Mouse (Mus musculus): ENCODE measurements around the gene Fam216a. TPM values are rescaled to one million over a fixed set of nuclear protein-coding genes. Genes with fewer than 3 reads are reported as not detected.
A peak's percentile ranks its signal among the peaks of the same experiment; 100 is the strongest.
"Not testable (repeated sequence)": the region's sequence is repeated elsewhere in the genome, so short reads cannot be mapped to it uniquely, and the experiment has no call there.

Fam216a gene
- polyA plus RNA-seq, 1 experiment from 2014 or later: 16.9 TPM

DNA sequence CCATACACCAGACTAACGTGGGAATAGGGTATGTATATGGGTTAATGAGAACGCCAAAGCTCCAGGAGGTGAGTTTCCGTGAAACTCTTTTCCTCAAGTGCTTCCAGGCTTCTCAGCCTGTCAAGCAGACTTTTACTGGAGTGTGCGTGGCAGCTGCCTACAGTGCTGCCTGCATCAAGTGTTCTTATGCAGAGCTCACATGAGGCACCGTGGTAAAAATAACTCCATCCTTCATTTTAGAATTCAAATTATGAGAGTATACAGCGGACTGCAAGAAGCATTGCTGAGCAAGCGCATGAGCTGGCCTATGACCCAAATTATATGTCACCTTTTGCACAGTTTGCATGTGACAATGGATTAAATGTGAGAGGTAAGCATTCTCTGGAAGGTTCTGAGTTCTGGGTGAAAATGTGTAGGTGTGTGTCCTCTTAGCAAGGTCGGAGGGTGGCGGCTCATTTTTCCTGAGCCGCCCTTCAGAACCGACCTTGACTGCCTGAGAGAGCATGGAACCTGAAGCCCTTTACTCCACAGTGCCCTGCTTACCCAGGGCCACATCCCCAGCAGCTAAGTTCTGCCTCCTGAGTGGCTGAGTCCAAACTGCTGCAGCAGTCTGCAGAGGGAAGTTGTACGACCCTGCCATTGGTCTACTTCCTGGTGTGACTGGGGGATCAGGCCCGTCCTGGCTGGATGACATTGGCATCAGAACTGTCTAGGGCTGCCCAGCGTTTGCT, 52.5 kb downstream of the Fam216a start:
- Histone ChIP-seq H3K9me3 (replicated peaks) (no peaks in the 10 kb centered on the region), H3K27ac (replicated peaks) (no peak overlapping the region), H3K4me1 (replicated peaks) (peaks cover 11% of the 10 kb centered on the region), H3K9ac (no peak overlapping the region), H3K4me3 (replicated peaks) (no peak overlapping the region), H3K4me2 (no peak overlapping the region), H3K27me3 (no peaks in the 10 kb centered on the region), H3K36me3 (replicated peaks) (peaks cover 67% of the 10 kb centered on the region)
- WGBS (ENCODE audit: insufficient replicate concordance): 74% methylated on average over 14 of the region's 14 CpGs
- no peak for ATAC-seq (ENCODE audit: insufficient read depth)

DNA sequence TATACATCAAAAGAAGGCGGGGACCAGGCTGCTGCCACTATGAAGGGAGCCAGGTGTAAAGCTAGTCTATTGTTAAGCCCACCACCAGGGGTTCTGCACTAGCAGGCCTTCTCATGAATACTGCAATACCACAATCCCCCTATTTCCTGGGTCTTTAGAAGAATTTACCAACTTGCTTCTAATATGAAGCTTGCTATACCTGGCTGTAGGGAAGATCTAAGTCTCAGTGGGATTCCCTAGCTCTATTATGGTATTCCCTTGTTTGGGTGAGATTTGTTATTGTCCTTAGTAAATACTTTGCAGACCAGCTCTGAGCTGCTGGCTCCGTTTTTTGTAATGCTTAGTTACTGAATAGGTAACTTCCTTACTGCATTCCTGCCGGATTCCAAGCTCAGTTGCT, 53.2 kb downstream of the Fam216a start:
- not testable (repeated sequence) for H3K27ac ChIP-seq (replicated peaks); ATAC-seq (ENCODE audit: insufficient read depth); H3K9me3 ChIP-seq (replicated peaks); H3K4me3 ChIP-seq (replicated peaks); H3K4me2 ChIP-seq; H3K27me3 ChIP-seq; H3K9ac ChIP-seq
- Histone ChIP-seq H3K4me1 (replicated peaks) (peaks cover 14% of the 10 kb centered on the region), H3K36me3 (replicated peaks) (peaks cover 64% of the 10 kb centered on the region)
- WGBS (ENCODE audit: insufficient replicate concordance): 77% methylated on average over 3 of the region's 3 CpGs

DNA sequence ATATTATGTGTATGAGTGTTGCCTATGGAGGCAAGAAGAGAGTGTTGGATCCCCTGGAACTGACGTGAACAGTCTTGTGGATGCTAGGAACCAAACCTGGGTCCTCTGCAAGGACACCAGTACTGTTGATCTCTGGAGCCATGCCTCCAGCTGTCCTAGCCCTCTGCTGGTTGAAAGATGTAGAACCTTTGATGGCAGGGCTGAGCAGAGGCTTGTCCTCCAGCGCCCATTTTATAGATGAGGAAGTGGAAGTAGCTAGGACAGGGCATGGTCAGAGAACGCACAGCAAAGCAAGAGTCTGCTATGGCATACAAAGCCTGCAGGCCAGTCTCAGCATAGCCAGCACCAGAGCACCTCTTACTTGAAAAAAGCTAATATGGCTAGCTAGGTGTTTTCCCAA, 54.1 kb downstream of the Fam216a start:
- H3K36me3 ChIP-seq (replicated peaks): peaks cover 70% of the 10 kb centered on the region
- peaks cover 14% of the 10 kb centered on the region for H3K4me1 ChIP-seq (replicated peaks)
- no peak for ATAC-seq (ENCODE audit: insufficient read depth)
- H3K27ac ChIP-seq (replicated peaks): no peak overlapping the region
- H3K4me2 ChIP-seq: no peak overlapping the region
- 47% methylated on average over 3 of the region's 3 CpGs for whole genome bisulfite sequencing (ENCODE audit: insufficient replicate concordance)
- no peak overlapping the region for H3K9ac ChIP-seq
- H3K4me3 ChIP-seq (replicated peaks): no peak overlapping the region
- no peaks in the 10 kb centered on the region for H3K27me3 ChIP-seq
- H3K9me3 ChIP-seq (replicated peaks): no peaks in the 10 kb centered on the region

DNA sequence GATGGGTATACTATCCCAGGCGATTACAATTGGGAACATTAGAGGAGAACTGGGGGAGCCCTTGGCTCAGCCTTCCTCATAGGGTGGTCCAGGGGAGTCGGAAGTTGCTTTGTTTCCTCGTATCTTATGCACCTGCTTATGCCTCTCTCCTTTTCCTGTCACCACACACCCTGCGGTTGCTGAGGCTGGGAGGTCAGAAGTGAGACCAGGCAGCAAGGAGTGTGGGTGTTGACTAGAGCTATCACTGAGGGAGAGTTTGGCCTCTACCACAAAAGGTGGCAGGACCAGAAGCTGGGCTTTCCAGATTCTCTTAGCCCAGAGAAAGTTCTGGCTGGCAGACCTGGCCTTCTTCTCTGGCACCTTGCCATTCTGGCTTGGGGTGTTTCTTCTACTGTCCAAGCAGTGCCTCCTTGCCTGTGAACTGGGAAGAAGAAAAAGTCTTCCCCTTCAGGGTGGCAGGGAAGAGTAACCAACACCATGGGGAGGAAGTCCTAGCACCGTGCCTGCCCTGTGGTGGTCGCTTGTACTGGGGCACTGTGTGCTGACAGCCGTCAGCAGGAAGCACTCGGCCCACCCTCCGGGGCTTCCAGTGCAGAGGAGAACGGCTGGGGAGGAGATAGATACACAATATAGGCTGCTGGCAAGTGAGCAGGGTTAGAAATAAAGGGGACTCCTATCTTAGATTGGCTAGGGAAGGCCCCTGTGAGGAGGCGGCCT, 54.7 kb downstream of the Fam216a start:
- H3K27ac ChIP-seq (replicated peaks): no peak overlapping the region
- no peak overlapping the region for H3K9ac ChIP-seq
- no peak for ATAC-seq (ENCODE audit: insufficient read depth)
- H3K4me2 ChIP-seq: no peak overlapping the region
- H3K4me1 ChIP-seq (replicated peaks): peaks cover 14% of the 10 kb centered on the region
- peaks cover 71% of the 10 kb centered on the region for H3K36me3 ChIP-seq (replicated peaks)
- H3K9me3 ChIP-seq (replicated peaks): no peaks in the 10 kb centered on the region
- no peak overlapping the region for H3K4me3 ChIP-seq (replicated peaks)
- H3K27me3 ChIP-seq: no peaks in the 10 kb centered on the region
- WGBS (ENCODE audit: insufficient replicate concordance): 41% methylated on average over 11 of the region's 11 CpGs

DNA sequence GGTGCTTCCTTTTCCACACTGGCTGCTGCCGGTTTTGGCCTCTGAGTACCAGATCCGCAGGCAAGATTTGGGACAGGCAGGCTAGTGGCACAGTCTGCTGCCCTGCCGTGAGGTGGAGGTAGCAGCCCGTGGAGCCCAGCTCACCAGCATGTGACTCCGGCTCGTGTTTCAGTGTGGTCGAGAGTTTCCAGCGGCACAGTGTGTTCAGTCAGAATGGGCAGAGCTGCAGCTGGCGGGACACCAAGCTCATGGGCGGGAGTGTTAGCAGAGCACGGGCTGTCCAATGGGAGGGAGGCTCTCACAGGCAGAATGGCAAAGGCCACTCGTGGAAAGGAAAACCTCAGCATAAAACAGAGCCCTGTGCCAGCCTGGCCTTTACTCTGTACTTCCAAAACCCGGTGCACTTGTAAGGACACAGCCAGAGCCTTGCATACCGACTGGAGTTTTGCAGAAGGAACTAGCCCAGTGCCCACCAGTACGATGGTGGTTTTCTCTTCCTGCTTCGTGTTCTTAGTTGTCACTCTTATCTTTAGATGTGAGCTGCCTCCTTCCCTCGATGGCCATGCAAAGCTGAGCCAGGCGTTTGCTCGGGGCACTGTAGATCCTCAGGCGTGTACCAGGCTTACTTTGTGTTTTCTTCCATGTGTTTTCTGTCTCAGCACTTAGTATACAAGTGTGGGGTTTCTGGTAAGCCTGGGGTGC, 57.0 kb downstream of the Fam216a start:
- peaks cover 64% of the 10 kb centered on the region for H3K36me3 ChIP-seq (replicated peaks)
- H3K9ac ChIP-seq: no peak overlapping the region
- 0 out of 2 replicates have a peak overlapping the region, but pooled peaks have one; percentile 26 for H3K27ac ChIP-seq (replicated peaks)
- peaks cover 14% of the 10 kb centered on the region for H3K4me1 ChIP-seq (replicated peaks)
- H3K4me2 ChIP-seq: peak overlapping the region; percentile 49
- H3K9me3 ChIP-seq (replicated peaks): no peaks in the 10 kb centered on the region
- no peak overlapping the region for H3K4me3 ChIP-seq (replicated peaks)
- WGBS (ENCODE audit: insufficient replicate concordance): 10% methylated on average over 20 of the region's 20 CpGs
- no peaks in the 10 kb centered on the region for H3K27me3 ChIP-seq
- ATAC-seq (ENCODE audit: insufficient read depth): peak; percentile 54

Other genes starting within 250 kb of the Fam216a start
- gene Ccdc63, start 231.5 kb downstream of the Fam216a start, polyA plus RNA-seq (2015; fragmentation: Nextera tagmentation; extraction: Ambion mirVana): 0.10 and 0.12 TPM in 2 replicates
- gene Ppp1cc, start 214.1 kb downstream of the Fam216a start, polyA plus RNA-seq (2015; fragmentation: Nextera tagmentation; extraction: Ambion mirVana): 142 and 147 TPM in 2 replicates
- gene Hvcn1, start 165.6 kb downstream of the Fam216a start, polyA plus RNA-seq (2015; fragmentation: Nextera tagmentation; extraction: Ambion mirVana): 4.6 and 5.1 TPM in 2 replicates
- 0.73 and 0.89 TPM in 2 replicates for gene Tctn1, start 107.9 kb downstream of the Fam216a start, polyA plus RNA-seq (2015; fragmentation: Nextera tagmentation; extraction: Ambion mirVana)
- 3.7 TPM in 2 replicates for gene Pptc7, start 88.0 kb downstream of the Fam216a start, polyA plus RNA-seq (2015; fragmentation: Nextera tagmentation; extraction: Ambion mirVana)
- gene Rad9b, start 18.1 kb downstream of the Fam216a start, polyA plus RNA-seq (2015; fragmentation: Nextera tagmentation; extraction: Ambion mirVana): 2.6 and 3.0 TPM in 2 replicates
- gene Vps29, start 18.0 kb downstream of the Fam216a start, polyA plus RNA-seq (2015; fragmentation: Nextera tagmentation; extraction: Ambion mirVana): 87.8 and 103 TPM in 2 replicates
- gene Gpn3, start 488 bp downstream of the Fam216a start, polyA plus RNA-seq (2015; fragmentation: Nextera tagmentation; extraction: Ambion mirVana): 48.7 and 53.5 TPM in 2 replicates
- 80.7 and 105 TPM in 2 replicates for gene Arpc3, start 19.5 kb upstream of the Fam216a start, polyA plus RNA-seq (2015; fragmentation: Nextera tagmentation; extraction: Ambion mirVana)
- gene Anapc7, start 49.3 kb upstream of the Fam216a start, polyA plus RNA-seq (2015; fragmentation: Nextera tagmentation; extraction: Ambion mirVana): 14.4 and 17.2 TPM in 2 replicates
- gene Atp2a2, start 129.9 kb upstream of the Fam216a start, polyA plus RNA-seq (2015; fragmentation: Nextera tagmentation; extraction: Ambion mirVana): 13.2 and 14.5 TPM in 2 replicates
- 1.3 and 2.3 TPM in 2 replicates for gene Ift81, start 242.2 kb upstream of the Fam216a start, polyA plus RNA-seq (2015; fragmentation: Nextera tagmentation; extraction: Ambion mirVana)